Mouse (Mus musculus): ENCODE measurements around the gene Rp9.

DNA sequence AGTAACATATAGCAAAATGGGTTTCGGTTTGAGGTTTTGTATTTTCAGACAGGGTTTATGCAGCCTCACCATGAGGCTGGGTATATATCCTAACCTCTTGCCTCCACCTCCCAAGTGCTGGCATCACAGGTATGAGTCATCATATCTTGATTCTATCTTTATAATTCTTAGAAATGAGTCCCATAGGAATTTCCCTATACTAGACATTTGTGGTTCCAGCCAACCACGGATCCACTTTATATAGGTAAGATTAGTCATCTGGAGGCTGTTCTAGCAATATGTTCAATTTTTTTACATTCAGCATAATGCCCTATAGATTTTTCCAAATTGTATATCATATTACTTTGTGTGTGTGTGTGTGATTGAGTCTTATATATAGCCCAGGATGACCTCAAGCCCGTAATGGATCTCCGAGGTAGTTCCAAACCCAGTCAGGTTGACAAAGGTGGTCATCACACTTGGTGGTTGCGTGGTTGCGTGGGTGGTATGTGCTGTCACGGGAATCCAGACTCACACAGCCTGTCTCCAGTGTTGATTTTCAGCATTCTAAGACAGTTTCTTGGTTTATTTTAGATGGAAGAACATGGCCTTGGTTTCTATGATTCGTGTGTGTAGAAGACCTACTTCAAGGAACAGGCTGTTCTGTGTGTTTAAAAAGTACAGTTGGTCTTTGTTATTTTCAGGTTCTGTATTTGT is 14.5 kb upstream of the Rp9 start:
- TF ChIP-seq EP300 (IDR thresholded peaks at IDR 0.05; ENCODE audit: low read depth): no peak
- TF ChIP-seq CTCF (IDR thresholded peaks at IDR 0.05; ENCODE audit: low read depth): no peak
